Mouse (Mus musculus) heart, adult 2 months (tissue): ENCODE results near the gene Nhsl1. TPM values are rescaled to one million over a fixed set of nuclear protein-coding genes. Genes with fewer than 3 reads are reported as not detected.

ENCODE experiments used
- DNase-seq, 2 experiments: peaks; one replicate each; pipeline ENCODE4 v3.0.0; 2021
- H3K27ac ChIP-seq: fragments of 200-600 bp; 2 replicates; pipeline ENCODE4 v1.8.1; 2022
- H3K27me3 ChIP-seq: fragments of 200-500 bp; 2 replicates; pipeline ENCODE4 v1.6.1; 2012; ENCODE audit warnings: mild to moderate bottlenecking, low read length, inconsistent platforms, mixed read lengths; ENCODE audit not compliant: control insufficient read depth, insufficient read depth
- H3K36me3 ChIP-seq: fragments of 200-500 bp; 2 replicates; pipeline ENCODE4 v1.6.1; 2012; ENCODE audit warnings: low read length, inconsistent platforms; ENCODE audit not compliant: control insufficient read depth, insufficient read depth
- H3K4me1 ChIP-seq: fragments of 200-500 bp; 2 replicates; pipeline ENCODE4 v1.6.1; 2011; ENCODE audit warnings: low read length; ENCODE audit not compliant: control insufficient read depth, insufficient read depth
- H3K4me3 ChIP-seq: fragments of 200-600 bp; 2 replicates; pipeline ENCODE4 v1.8.1; 2022
- H3K79me2 ChIP-seq: fragments of 200-500 bp; replicated peaks from 2 replicates; pipeline ENCODE4 v1.6.1; 2012; ENCODE audit warnings: mild to moderate bottlenecking, inconsistent platforms, low read length, moderate library complexity, mixed read lengths; ENCODE audit not compliant: control insufficient read depth, insufficient read depth
- H3K9ac ChIP-seq: fragments of 200-500 bp; 2 replicates; pipeline ENCODE4 v1.6.1; 2012; ENCODE audit warnings: low read depth, mild to moderate bottlenecking, control low read depth, inconsistent platforms, low read length, mixed read lengths
- CTCF ChIP-seq: fragments of 200-600 bp; IDR thresholded peaks from 2 replicates; pipeline ENCODE4 v1.8.1; 2022; ENCODE audit warnings: antibody characterized with exemption, mild to moderate bottlenecking, moderate library complexity
- EP300 ChIP-seq: fragments of 200-500 bp; IDR thresholded peaks from 2 replicates; pipeline ENCODE4 v1.6.1; 2011; ENCODE audit warnings: low read depth, low read length, control low read depth; ENCODE audit not compliant: insufficient read depth
- POLR2A ChIP-seq: fragments of 200-500 bp; IDR thresholded peaks from 2 replicates; pipeline ENCODE4 v1.6.1; 2011; ENCODE audit warnings: mild to moderate bottlenecking, low read depth, low read length, control low read depth; ENCODE audit not compliant: insufficient read depth
- WGBS: fragments of 180-500 bp; shearing (Covaris S2); methylation state at CpG from one replicate; pipeline ENCODE4 v1.1.7; 2018; 5-methylcytosine and 5-hydroxymethylcytosine counted together
- intact Hi-C: fragments of 180-260 bp; cut with DNase I; formaldehyde crosslinking; loops from one replicate; pipeline ENCODE4 v1.15.1; 2025
- polyA plus RNA-seq: library from polyadenylated mRNA; depleted of rRNA; stranded (reverse); fragments of >200 nt; gene quantifications from 2 replicates; pipeline ENCODE4 v1.2.3, GENCODE M21; 2012
- total RNA-seq, 2 experiments: library from RNA; stranded (reverse); gene quantifications; 2 replicates each; pipeline ENCODE4 v1.2.3; 2021

Gene Nhsl1
- total and polyA plus RNA-seq, 3 experiments: 6.8 to 17.4 (median 15.8) TPM

DNA sequence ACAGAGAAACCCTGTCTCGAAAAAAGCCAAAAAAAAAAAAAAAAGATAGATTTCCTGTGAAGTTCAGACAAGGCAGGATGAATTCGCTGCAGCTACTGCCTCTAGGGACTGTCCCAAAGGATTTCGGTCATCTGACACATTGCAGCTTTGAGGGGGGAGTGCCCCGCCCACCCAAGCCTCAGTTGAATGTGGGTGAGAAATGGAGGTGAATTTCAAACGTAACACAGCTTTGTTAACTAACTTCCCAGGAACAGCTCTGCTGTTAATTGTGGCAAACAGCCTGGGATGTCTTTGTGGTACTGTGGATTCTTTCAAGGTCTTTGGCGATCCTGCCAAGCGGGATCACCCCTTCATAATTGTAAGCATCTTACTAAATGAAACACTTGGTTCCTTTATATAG, 67.4 kb downstream of the Nhsl1 start:
- Histone ChIP-seq H3K36me3 (peaks cover 9% of the 10 kb centered on the region), H3K4me3 (no peak overlapping the region), H3K79me2 (no peaks in the 10 kb centered on the region), H3K4me1 (peaks cover 6% of the 10 kb centered on the region), H3K9ac (no peak overlapping the region), H3K27ac (no peak overlapping the region; the same call in 1 of the 2 replicates), H3K27me3 (no peaks in the 10 kb centered on the region)
- TF ChIP-seq CTCF (no peak), POLR2A (no peak), EP300 (no peak)
- WGBS: 47% methylated on average over 7 of the region's 7 CpGs
- intact Hi-C loops: loop anchor here (10.0 kb wide), 1 partner anchor 651 kb away; no protein-coding TSS in a partner anchor
- DNase-seq: no peak

DNA sequence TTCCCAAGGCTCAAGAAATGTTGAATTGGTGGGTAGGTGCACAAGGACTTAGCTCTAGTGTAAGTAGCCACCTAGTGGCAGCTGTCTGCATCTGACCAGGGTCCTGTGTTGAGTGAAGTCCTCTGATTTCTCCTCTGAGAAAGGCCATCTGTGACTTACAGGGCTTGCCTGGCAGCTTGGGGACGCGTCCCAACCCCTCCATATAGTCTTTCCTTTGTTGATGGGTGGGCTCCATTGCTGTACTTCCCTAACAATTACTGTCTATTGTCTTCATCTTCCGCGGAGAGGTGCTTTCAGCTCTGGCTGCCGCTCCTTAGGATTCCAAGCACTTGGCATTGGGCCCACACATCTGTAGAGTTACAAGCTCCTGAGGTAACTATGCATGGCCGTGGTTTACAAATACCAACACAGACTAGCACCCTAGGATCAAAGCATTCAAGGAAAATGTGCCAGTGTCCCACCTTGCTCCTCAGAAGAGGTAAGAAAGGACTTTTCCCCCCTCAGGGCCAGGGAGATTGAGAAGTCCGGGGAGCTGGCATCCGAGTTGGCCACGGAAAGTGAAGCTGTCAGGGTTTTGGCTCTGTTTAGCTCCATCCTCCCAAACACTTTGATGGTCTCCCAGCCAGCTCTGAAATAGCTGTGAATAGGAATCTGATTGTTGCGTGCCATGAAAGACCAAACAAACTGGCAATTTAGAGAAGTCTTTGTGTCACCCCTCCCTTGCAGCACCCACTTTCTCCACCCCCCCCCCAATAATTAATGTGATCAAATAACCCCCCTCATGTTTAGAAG, 70.2 kb downstream of the Nhsl1 start:
- TF ChIP-seq CTCF (peak; percentile 93), POLR2A (no peak), EP300 (0 out of 2 replicates have a peak, but pooled peaks have one; percentile 12)
- Histone ChIP-seq H3K27ac (no peak overlapping the region; the same call in 1 of the 2 replicates), H3K4me3 (no peak overlapping the region), H3K27me3 (no peaks in the 10 kb centered on the region), H3K36me3 (peaks cover 9% of the 10 kb centered on the region), H3K9ac (no peak overlapping the region), H3K79me2 (no peaks in the 10 kb centered on the region), H3K4me1 (peaks cover 6% of the 10 kb centered on the region)
- intact Hi-C loops: loop anchor here (2.0 to 10.0 kb wide), 2 partner anchors 70 to 654 kb away; partner anchors contain the start of gene Nhsl1
- 13% methylated on average over 10 of the region's 10 CpGs for WGBS
- DNase-seq: peak; percentile 47 to 66

DNA sequence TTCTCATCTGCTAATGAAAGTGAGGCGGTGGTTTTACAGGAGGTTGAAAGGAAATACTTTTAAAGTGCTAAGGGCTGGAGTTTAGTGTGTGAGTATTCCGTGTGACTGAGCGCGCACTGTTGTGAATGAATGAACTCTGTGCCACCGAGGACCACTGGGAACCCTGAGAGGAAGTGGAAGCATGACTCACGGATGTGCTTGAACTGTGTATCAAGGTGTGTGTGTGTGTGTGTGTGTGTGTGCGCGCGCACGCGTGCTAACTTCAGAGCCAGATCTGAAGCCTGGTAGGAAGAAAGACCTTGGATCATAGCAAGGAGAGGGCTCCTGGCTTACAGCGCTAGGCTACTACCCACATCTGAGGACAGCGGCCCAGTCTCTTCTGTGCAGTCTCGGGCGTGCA, 71.2 kb downstream of the Nhsl1 start:
- intact Hi-C loops: loop anchor here (2.0 to 5.0 kb wide), 4 partner anchors 41 to 212 kb away; no protein-coding TSS in a partner anchor
- H3K27ac ChIP-seq: peak overlapping the region; percentile 41; the same call in 1 of the 2 replicates
- TF ChIP-seq POLR2A: no peak
- peak in 1 of 2 experiments; percentile 24 for DNase-seq
- 58% methylated on average over 15 of the region's 15 CpGs for WGBS
- H3K79me2 ChIP-seq: no peaks in the 10 kb centered on the region
- no peak overlapping the region for H3K4me3 ChIP-seq
- peaks cover 6% of the 10 kb centered on the region for H3K4me1 ChIP-seq
- peaks cover 3% of the 10 kb centered on the region for H3K36me3 ChIP-seq
- H3K27me3 ChIP-seq: no peaks in the 10 kb centered on the region
- no peak overlapping the region for H3K9ac ChIP-seq

DNA sequence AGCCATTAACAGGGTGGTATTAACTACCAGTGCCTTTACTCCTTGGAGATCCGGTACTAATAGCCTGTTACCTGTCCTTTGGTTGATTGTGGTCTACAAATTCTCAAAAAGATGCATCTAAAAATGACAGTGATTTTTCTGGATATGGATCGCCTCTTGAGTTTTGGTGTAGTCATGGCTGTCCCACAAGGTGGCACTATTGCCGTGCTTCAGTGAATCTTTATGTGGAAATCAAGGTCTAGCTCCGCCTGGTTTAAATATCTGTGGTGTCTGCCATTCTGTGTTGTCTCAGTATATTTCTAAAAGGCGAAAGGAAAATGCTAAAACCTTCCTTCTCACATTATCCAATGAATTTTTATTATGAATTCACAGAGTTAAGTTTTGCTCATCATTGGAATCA, 72.8 kb downstream of the Nhsl1 start:
- Histone ChIP-seq H3K27ac (no peak overlapping the region), H3K4me1 (peaks cover 2% of the 10 kb centered on the region), H3K4me3 (no peak overlapping the region), H3K27me3 (no peaks in the 10 kb centered on the region), H3K9ac (no peak overlapping the region), H3K36me3 (no peaks in the 10 kb centered on the region), H3K79me2 (no peaks in the 10 kb centered on the region)
- 21% methylated on average over 5 of the region's 5 CpGs for WGBS
- TF ChIP-seq POLR2A (no peak), EP300 (0 out of 2 replicates have a peak, but pooled peaks have one; percentile 16), CTCF (peak; percentile 94)
- peak; percentile 43 to 61 for DNase-seq
- intact Hi-C loops: loop anchor here (1.0 to 5.0 kb wide), 5 partner anchors 39 to 211 kb away; no protein-coding TSS in a partner anchor

DNA sequence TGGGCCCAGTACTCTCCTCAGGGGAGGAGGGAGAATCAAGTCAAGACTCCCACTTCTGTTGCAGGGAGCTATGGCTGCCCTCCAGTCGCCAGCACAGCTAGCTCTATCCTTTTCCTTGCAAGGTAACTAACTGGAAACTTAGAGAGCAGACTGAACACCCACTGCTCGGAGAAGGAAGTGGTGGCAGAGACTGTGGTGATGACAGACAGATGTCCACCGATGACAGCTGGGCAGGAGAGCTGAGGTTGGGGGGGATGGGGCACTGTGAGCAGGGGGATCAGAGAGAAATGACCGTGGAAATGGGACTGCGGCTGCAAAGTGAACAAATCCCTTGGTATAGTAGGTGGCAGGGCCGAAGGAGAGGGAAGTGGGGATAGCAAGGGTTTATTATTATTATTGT, 73.5 kb downstream of the Nhsl1 start:
- Histone ChIP-seq H3K27ac (no peak overlapping the region), H3K9ac (no peak overlapping the region), H3K27me3 (no peaks in the 10 kb centered on the region), H3K4me1 (peaks cover 2% of the 10 kb centered on the region), H3K4me3 (no peak overlapping the region), H3K36me3 (no peaks in the 10 kb centered on the region), H3K79me2 (no peaks in the 10 kb centered on the region)
- no peak for DNase-seq
- intact Hi-C loops: loop anchor here (5.0 kb wide), 3 partner anchors 60 to 210 kb away; no protein-coding TSS in a partner anchor
- 78% methylated on average over 6 of the region's 6 CpGs for WGBS
- no peak for TF ChIP-seq EP300
- no peak for TF ChIP-seq POLR2A
- TF ChIP-seq CTCF: no peak

DNA sequence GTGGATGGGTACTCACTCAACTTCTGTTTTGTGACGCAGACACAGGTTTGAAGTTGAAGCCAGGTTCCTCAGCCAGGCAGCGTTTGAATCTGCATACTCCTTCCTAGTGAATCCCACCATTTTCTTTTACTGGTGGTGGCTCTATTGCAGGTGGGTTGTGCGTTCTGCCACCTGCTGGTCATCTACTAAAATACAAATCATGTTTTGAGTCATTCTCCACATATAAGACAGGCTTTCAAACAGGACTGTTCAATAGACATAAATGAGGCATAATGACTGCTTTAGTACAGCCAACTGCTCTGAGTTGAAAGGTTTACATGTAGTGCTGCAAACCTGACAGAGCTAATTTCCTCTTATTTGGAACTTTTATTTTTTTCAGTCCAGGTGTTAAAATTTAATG, 75.0 kb downstream of the Nhsl1 start:
- Histone ChIP-seq H3K4me3 (no peak overlapping the region), H3K79me2 (no peaks in the 10 kb centered on the region), H3K9ac (no peak overlapping the region), H3K27ac (no peak overlapping the region), H3K4me1 (no peaks in the 10 kb centered on the region; the same call in 1 of the 2 replicates), H3K36me3 (no peaks in the 10 kb centered on the region), H3K27me3 (no peaks in the 10 kb centered on the region)
- no peak for DNase-seq
- intact Hi-C loops: loop anchor here (5.0 kb wide), 3 partner anchors 59 to 209 kb away; no protein-coding TSS in a partner anchor
- 62% methylated on average over 3 of the region's 3 CpGs for WGBS
- TF ChIP-seq POLR2A: no peak
- peak; percentile 72 for TF ChIP-seq CTCF
